Mouse (Mus musculus): ENCODE results near the gene Dock4.

- no peak for TF ChIP-seq CTCF (IDR thresholded peaks at IDR 0.05; ENCODE audit: control insufficient read depth, insufficient read depth, low read length)
- TF ChIP-seq POLR2A (IDR thresholded peaks at IDR 0.05; ENCODE audit: borderline replicate concordance, control insufficient read depth, low read depth, low read length), result no peak
Measured at GRCm38 (mm10) chr12:40798344-40799017, 352.7 kb downstream of the Dock4 start.

All from bone marrow, adult 2 months (tissue).